Mouse (Mus musculus) heart, postnatal 0 days (tissue): ENCODE results near the gene Sema7a.

ENCODE experiments used
- CTCF ChIP-seq: IDR thresholded peaks from 2 replicates; pipeline ENCODE4 v1.5.1; 2016; ENCODE audit warnings: antibody characterized with exemption, control low read depth, low read depth
- EP300 ChIP-seq: IDR thresholded peaks from 2 replicates; pipeline ENCODE4 v1.6.1; 2016; ENCODE audit warnings: antibody characterized with exemption, low read depth

GRCm38 (mm10) chr9:58003272-58003671, 63.4 kb downstream of the Sema7a start:
- no peak for TF ChIP-seq CTCF
- TF ChIP-seq EP300, result no peak
